Mouse (Mus musculus): ENCODE results near the gene Snx11. TPM values are rescaled to one million over a fixed set of nuclear protein-coding genes. Genes with fewer than 3 reads are reported as not detected.

Snx11 gene
- 14.3 and 14.7 TPM in 2 replicates for polyA plus RNA-seq (2016; fragmentation: Nextera tagmentation; extraction: Ambion mirVana)

GRCm38 (mm10) chr11:96776968-96777962 is at the start of gene Snx11:
Gene Snx11 (minus strand): TSS chr11:96777559.
- H3K4me3 ChIP-seq, result peak within 1 kb of the TSS; percentile 94
- H3K27ac ChIP-seq (ENCODE audit: poor library complexity, severe bottlenecking), result peak within 1 kb of the TSS; percentile 56
- H3K9me3 ChIP-seq (replicated peaks), result no peaks in the 10 kb centered on the region
- H3K4me2 ChIP-seq, result peak within 1 kb of the TSS; percentile 95
- H3K9ac ChIP-seq, result peak within 1 kb of the TSS; percentile 81
- peaks cover 16% of the 10 kb centered on the region for H3K36me3 ChIP-seq
- H3K27me3 ChIP-seq (replicated peaks), result no peaks in the 10 kb centered on the region
- peaks cover 10% of the 10 kb centered on the region for H3K4me1 ChIP-seq (replicated peaks)
- peak; percentile 100 for ATAC-seq (ENCODE audit: insufficient number of reproducible peaks, low FRiP score)
- 1% methylated on average over 59 of the region's 59 CpGs for WGBS

- peak overlapping the region; percentile 99 for H3K4me2 ChIP-seq
- H3K4me1 ChIP-seq (replicated peaks), result peaks cover 66% of the 10 kb centered on the region
- no peaks in the 10 kb centered on the region for H3K27me3 ChIP-seq (replicated peaks)
- peaks cover 37% of the 10 kb centered on the region for H3K36me3 ChIP-seq
- H3K27ac ChIP-seq (ENCODE audit: poor library complexity, severe bottlenecking), result peak overlapping the region; percentile 78
- no peak for ATAC-seq (ENCODE audit: insufficient number of reproducible peaks, low FRiP score)
- peak overlapping the region; percentile 32 for H3K4me3 ChIP-seq
- 77% methylated on average over 2 of the region's 2 CpGs for WGBS
- H3K9ac ChIP-seq, result peak overlapping the region; percentile 64
- no peaks in the 10 kb centered on the region for H3K9me3 ChIP-seq (replicated peaks)
These were observed 49.1 kb upstream of the Snx11 start for GRCm38 (mm10) chr11:96826481-96826880.

- Histone ChIP-seq H3K4me1 (replicated peaks) (peaks cover 63% of the 10 kb centered on the region), H3K27ac (ENCODE audit: poor library complexity, severe bottlenecking) (peak overlapping the region; percentile 78), H3K4me3 (peak overlapping the region; percentile 62), H3K9ac (peak overlapping the region; percentile 64), H3K9me3 (replicated peaks) (no peaks in the 10 kb centered on the region), H3K27me3 (replicated peaks) (no peaks in the 10 kb centered on the region), H3K36me3 (peaks cover 52% of the 10 kb centered on the region), H3K4me2 (peak overlapping the region; percentile 99)
- WGBS, result 21% methylated on average over 7 of the region's 7 CpGs
- ATAC-seq (ENCODE audit: insufficient number of reproducible peaks, low FRiP score), result no peak
These were observed 47.6 kb upstream of the Snx11 start for GRCm38 (mm10) chr11:96824783-96825495.

- Histone ChIP-seq H3K4me3 (peak overlapping the region; percentile 62), H3K4me1 (replicated peaks) (peaks cover 63% of the 10 kb centered on the region), H3K36me3 (peaks cover 60% of the 10 kb centered on the region), H3K4me2 (peak overlapping the region; percentile 99), H3K9me3 (replicated peaks) (no peaks in the 10 kb centered on the region), H3K27me3 (replicated peaks) (no peaks in the 10 kb centered on the region), H3K9ac (peak overlapping the region; percentile 76), H3K27ac (ENCODE audit: poor library complexity, severe bottlenecking) (peak overlapping the region; percentile 78)
- ATAC-seq (ENCODE audit: insufficient number of reproducible peaks, low FRiP score), result peak; percentile 87
- WGBS, result under 1% methylated on average over 26 of the region's 26 CpGs
These were observed 46.8 kb upstream of the Snx11 start for GRCm38 (mm10) chr11:96823880-96824782.

- Histone ChIP-seq H3K9ac (peak overlapping the region; percentile 76), H3K4me3 (peak overlapping the region; percentile 62), H3K27me3 (replicated peaks) (no peaks in the 10 kb centered on the region), H3K27ac (ENCODE audit: poor library complexity, severe bottlenecking) (peak overlapping the region; percentile 46), H3K4me2 (peak overlapping the region; percentile 99), H3K36me3 (peaks cover 67% of the 10 kb centered on the region), H3K9me3 (replicated peaks) (no peaks in the 10 kb centered on the region), H3K4me1 (replicated peaks) (peaks cover 60% of the 10 kb centered on the region)
- peak; percentile 7; the same call in 1 of the 2 replicates for ATAC-seq (ENCODE audit: insufficient number of reproducible peaks, low FRiP score)
- 12% methylated on average over 13 of the region's 13 CpGs for WGBS
These were observed 46.1 kb upstream of the Snx11 start for GRCm38 (mm10) chr11:96823471-96823837.

- Histone ChIP-seq H3K36me3 (peaks cover 73% of the 10 kb centered on the region), H3K9ac (peak overlapping the region; percentile 76), H3K9me3 (replicated peaks) (no peaks in the 10 kb centered on the region), H3K27me3 (replicated peaks) (no peaks in the 10 kb centered on the region), H3K4me3 (peak overlapping the region; percentile 62), H3K27ac (ENCODE audit: poor library complexity, severe bottlenecking) (peak overlapping the region; percentile 46; the same call in 1 of the 2 replicates), H3K4me2 (peak overlapping the region; percentile 99), H3K4me1 (replicated peaks) (peaks cover 56% of the 10 kb centered on the region)
- no peak for ATAC-seq (ENCODE audit: insufficient number of reproducible peaks, low FRiP score)
- 38% methylated on average over 4 of the region's 4 CpGs for WGBS
These were observed 45.5 kb upstream of the Snx11 start for GRCm38 (mm10) chr11:96822675-96823470.

- no peaks in the 10 kb centered on the region for H3K27me3 ChIP-seq (replicated peaks)
- H3K4me2 ChIP-seq, result no peak overlapping the region
- 88% methylated on average over 10 of the region's 10 CpGs for WGBS
- H3K27ac ChIP-seq (ENCODE audit: poor library complexity, severe bottlenecking), result no peak overlapping the region
- no peaks in the 10 kb centered on the region for H3K9me3 ChIP-seq (replicated peaks)
- no peak overlapping the region for H3K4me3 ChIP-seq
- ATAC-seq (ENCODE audit: insufficient number of reproducible peaks, low FRiP score), result no peak
- H3K36me3 ChIP-seq, result peaks cover 73% of the 10 kb centered on the region
- peaks cover 46% of the 10 kb centered on the region for H3K4me1 ChIP-seq (replicated peaks)
- H3K9ac ChIP-seq, result no peak overlapping the region
These were observed 44.6 kb upstream of the Snx11 start for GRCm38 (mm10) chr11:96821956-96822355.

- Histone ChIP-seq H3K9me3 (replicated peaks) (no peaks in the 10 kb centered on the region), H3K4me3 (no peak overlapping the region), H3K27ac (ENCODE audit: poor library complexity, severe bottlenecking) (no peak overlapping the region), H3K4me2 (no peak overlapping the region), H3K36me3 (peaks cover 90% of the 10 kb centered on the region), H3K27me3 (replicated peaks) (no peaks in the 10 kb centered on the region), H3K9ac (no peak overlapping the region), H3K4me1 (replicated peaks) (peaks cover 11% of the 10 kb centered on the region)
- no peak for ATAC-seq (ENCODE audit: insufficient number of reproducible peaks, low FRiP score)
- WGBS, result 77% methylated on average over 8 of the region's 8 CpGs
These were observed 40.9 kb upstream of the Snx11 start for GRCm38 (mm10) chr11:96818128-96818710.

GRCm38 (mm10) chr11:96816979-96817378 is 39.6 kb upstream of the Snx11 start:
- ATAC-seq (ENCODE audit: insufficient number of reproducible peaks, low FRiP score), result no peak
- 97% methylated on average over 5 of the region's 5 CpGs for WGBS
- Histone ChIP-seq H3K27ac (ENCODE audit: poor library complexity, severe bottlenecking) (no peak overlapping the region), H3K4me2 (no peak overlapping the region), H3K4me1 (replicated peaks) (no peaks in the 10 kb centered on the region; the same call in 1 of the 2 replicates), H3K27me3 (replicated peaks) (no peaks in the 10 kb centered on the region), H3K9ac (no peak overlapping the region), H3K4me3 (no peak overlapping the region), H3K36me3 (peaks cover 91% of the 10 kb centered on the region), H3K9me3 (replicated peaks) (no peaks in the 10 kb centered on the region)

Data from heart, embryonic 12.5 days (tissue).